10 mouse cellular contexts compared by ENCODE assay signal in the genomic region with DNA sequence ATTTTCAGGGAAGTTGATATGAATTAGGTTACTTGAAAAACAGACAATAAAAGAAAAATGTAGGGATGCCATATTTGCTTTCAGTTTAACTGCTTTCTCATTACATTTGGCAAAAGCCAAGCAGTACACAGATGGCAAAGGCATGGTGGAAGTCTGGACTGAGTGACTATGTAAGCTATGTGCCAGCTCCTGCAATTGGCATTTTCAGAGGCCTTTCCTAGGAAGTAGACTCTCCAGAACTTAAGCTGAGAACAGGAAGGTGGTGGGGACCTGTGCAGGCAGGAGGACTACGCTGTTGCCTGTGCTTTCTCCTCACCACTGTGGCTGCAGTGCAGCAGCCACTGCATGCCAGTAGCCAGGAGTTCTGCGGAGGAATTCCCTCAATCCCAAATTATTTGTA. TPM values are rescaled to one million over a fixed set of nuclear protein-coding genes. Genes with fewer than 3 reads are reported as not detected.
A peak's percentile ranks its signal among the peaks of the same experiment; 100 is the strongest.
DNase-seq lines count a peak whose midpoint lies in the region.
"Had no signal": no experiment of that assay in that cellular context is flagged by ENCODE, and none has a peak within 500 bp of the region (broad histone marks: within the 10 kb centered on the region; RNA-seq: fewer than 3 reads in every experiment).

No protein-coding gene starts in this region.

- DNase-seq in 3T3-L1 (ENCODE audit: low read depth, low spot score): peak; percentile 37
- DNase-seq in brain, adult 2 months (ENCODE audit: low read depth, low spot score): peak; percentile 94
- peak; percentile 86 for DNase-seq in cerebellum, adult 9-10 months
- peak; percentile 27 to 71 for DNase-seq in layer of hippocampus, adult 18-20 months (ENCODE audit: low spot score in 2 of 2)
- no peak for DNase-seq in embryo, embryonic 10 days (ENCODE audit: low spot score)
- DNase-seq in kidney, postnatal 14 days: no peak
- DNase-seq in retina, postnatal 1 day: no peak
- DNase-seq: gastrocnemius, adult 2 months; heart, postnatal 4 days; thymus, postnatal 14 days had no signal

RNA-seq across cellular contexts. Expression of gene Manea, which starts 7.9 kb away (rescaled TPM):
- 10 to 100 TPM; 28.1 to 32.0 TPM for total RNA-seq in layer of hippocampus, adult 18-20 months (2021)

Comparison
In these comparisons a context has a peak if more than half of its experiments do, and no peak if none do; other contexts are left out.
1. DNase-seq: peak in 3T3-L1 (single experiment), brain, adult 2 months (single experiment), cerebellum, adult 9-10 months (single experiment) and layer of hippocampus, adult 18-20 months (2 of 2); none in embryo, embryonic 10 days (single experiment), kidney, postnatal 14 days (single experiment) and retina, postnatal 1 day (single experiment).